Mouse (Mus musculus): ENCODE results near the gene Ttyh2. TPM values are rescaled to one million over a fixed set of nuclear protein-coding genes. Genes with fewer than 3 reads are reported as not detected.

The Ttyh2 gene
- polyA plus RNA-seq (2012; rRNA removed): 15.2 and 15.8 TPM in 2 replicates

DNA sequence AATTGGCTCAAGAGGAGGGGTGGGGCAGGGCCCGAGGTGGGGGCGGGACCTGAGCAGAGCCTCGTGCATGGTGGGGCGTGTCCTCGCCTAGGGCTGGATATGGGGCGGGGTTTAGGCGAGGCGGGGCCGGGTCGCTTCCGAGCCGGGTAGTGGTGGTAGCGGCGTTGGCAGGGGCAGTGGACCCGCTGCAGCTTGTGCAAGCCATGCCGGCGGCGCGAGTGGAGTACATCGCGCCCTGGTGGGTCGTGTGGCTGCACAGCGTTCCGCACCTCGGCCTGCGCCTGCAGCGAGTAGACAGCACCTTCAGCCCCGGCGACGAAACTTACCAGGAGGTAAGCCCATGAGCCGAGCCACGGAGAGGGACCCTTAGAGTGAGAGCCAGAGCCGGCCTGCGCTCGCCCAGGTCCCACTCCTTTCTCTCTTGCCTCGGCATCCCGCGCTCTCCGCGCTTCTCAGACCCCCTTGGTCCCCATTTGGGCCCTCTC lies at the start of gene Ttyh2:
Ttyh2 (plus strand) TSS at position 91 of the 485 bp plus-strand sequence.

DNA sequence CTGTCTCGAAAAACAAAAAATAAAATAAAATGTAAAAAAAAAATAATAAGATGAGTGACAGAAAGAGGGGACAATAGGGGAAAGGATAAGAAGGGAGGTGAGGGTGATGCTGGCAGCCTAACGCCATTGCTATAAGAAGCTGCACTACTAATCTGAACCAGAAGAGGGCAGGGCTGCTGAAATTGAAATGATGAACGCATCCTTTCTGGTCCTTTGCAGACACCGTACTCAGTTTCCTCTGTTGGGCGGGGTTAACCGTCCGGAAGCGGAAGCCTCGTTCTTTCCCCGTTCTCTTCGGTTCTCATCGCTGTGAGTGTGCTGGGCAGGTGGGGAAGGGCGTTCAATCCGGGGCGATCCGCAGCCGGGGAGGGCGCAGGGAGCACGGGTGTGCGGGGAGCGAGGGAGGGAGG lies 6.9 kb upstream of the Ttyh2 start, which contains the start of gene Rpl38:
Rpl38 (plus strand) TSS at position 224 of the 410 bp plus-strand sequence.

DNA sequence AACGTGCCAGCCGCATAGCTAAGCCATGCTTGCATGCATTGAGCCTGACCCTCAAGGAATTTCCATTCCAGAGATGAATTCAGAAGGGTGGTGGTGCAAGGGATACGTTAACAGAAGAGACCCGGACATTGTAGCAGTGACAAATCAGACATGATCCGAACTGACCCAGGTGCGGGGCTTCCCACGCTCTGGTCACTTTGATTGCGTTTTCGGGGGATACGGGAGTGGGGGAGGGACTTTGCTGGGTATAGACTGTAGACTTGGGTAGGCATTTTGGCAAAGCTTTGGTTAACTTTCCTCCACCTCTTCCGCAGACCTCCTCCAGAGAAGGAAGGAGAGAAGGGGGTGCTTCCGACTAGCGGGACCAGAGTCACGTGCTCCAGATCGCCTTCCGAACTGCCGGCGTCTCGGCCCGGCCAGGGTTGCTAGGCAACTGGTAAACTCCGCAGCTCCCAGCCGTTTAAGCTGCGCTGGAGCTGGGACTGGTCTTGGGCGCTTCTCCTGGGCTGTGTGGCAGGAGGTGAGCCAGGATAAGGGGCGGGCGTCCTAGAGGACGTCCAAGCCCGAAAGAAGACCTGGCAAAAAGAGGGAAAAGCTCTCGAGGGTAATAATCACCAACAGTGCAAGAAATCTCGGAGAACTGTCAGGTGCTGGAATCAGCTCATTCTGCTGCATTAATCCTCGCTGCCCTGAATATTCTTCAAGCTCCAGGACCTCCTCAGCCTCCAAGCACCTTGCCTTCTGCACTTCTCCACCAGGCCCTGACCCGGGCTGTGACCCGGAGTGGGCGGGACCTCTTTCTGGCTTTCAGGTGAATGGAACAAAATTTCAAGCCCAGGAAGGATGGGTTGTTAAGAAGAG lies 52.0 kb downstream of the Ttyh2 start, which contains the start of gene Dnaic2:
Dnaic2 (plus strand) TSS at position 444 of the 861 bp plus-strand sequence.

DNA sequence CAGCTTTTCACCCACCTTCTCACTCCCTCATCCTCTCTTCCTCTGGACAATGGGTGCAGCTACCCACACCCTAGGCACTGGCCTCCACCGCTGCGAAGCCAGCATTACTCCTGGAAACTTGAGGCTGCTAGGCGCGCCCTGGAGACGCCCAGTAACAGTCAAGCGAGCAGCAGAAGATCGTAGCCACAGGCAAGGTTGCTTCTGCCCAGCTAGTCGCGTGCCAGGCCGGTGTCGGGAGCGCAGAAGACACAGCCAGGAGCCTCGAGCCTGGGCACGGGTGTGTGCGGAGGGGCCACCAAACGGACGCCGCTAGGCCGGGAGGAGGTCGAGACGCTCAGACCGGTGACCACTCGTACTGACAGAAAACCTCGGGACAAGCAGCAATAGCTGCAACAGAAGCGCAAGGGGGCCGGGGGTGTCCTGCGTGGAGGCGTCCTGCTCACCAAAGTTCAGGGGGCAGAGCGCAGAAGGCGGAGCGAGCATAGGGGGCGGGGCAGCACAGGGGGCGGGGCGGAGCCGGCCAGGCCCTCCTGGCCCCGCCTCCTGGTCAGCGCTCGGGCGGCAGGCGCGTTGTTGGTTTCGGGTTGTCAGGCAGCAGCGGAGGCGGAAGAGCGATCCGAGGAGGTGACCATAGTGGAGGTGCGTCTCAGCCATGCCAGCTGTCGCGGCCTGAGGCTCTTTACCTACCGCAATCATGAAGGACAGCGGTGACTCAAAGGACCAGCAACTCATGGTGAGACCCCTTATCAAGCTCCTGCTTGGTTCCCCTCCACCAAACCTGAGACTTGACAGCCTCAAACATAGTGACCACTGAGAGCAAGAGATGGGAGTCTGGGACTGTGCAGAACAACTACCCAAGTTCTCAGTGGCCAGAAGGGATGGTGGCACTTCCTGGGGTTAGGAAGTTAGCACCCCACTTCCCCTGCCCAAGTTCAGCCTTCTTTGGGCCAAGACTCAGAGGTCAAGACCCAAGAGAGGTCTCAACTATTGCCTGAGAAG lies 89.9 kb downstream of the Ttyh2 start, which contains the start of gene Kif19a:
Kif19a (plus strand) TSS at position 569 of the 999 bp plus-strand sequence.

Other genes starting within 250 kb of the Ttyh2 start
- 2,499 and 2,516 TPM in 2 replicates for gene Rpl38, start 6.9 kb upstream of the Ttyh2 start, polyA plus RNA-seq (2012; rRNA removed)
- 2.6 and 2.9 TPM in 2 replicates for gene Dnaic2, start 52.0 kb downstream of the Ttyh2 start, polyA plus RNA-seq (2012; rRNA removed)
- 1.8 and 3.3 TPM in 2 replicates for gene Kif19a, start 90.0 kb downstream of the Ttyh2 start, polyA plus RNA-seq (2012; rRNA removed)
- 23.1 and 25.3 TPM in 2 replicates for gene Btbd17, start 120.5 kb downstream of the Ttyh2 start, polyA plus RNA-seq (2012; rRNA removed)
- gene Gpr142, start 123.5 kb downstream of the Ttyh2 start, polyA plus RNA-seq (2012; rRNA removed): not detected in 2 replicates
- 3.2 and 5.0 TPM in 2 replicates for gene Gprc5c, start 175.7 kb downstream of the Ttyh2 start, polyA plus RNA-seq (2012; rRNA removed)
- gene Cd300a, start 214.6 kb downstream of the Ttyh2 start, polyA plus RNA-seq (2012; rRNA removed): 0.68 and 0.74 TPM in 2 replicates